Mouse (Mus musculus) layer of hippocampus, adult 2 months (tissue): ENCODE data around the gene Ndufv1. TPM values are rescaled to one million over a fixed set of nuclear protein-coding genes. Genes with fewer than 3 reads are reported as not detected.
"Not testable (repeated sequence)": the region's sequence is repeated elsewhere in the genome, so short reads cannot be mapped to it uniquely, and the experiment has no call there.

ENCODE experiments used
- DNase-seq, 2 experiments: peaks; one replicate each; pipeline ENCODE4 v3.0.0; 2022; ENCODE audit warnings: low spot score in 2 of 2
- H3K27ac ChIP-seq: fragments of 200-600 bp; 2 replicates; pipeline ENCODE4 v1.8.1; 2022
- H3K4me3 ChIP-seq: fragments of 200-600 bp; 2 replicates; pipeline ENCODE4 v1.8.1; 2022; ENCODE audit warnings: mild to moderate bottlenecking
- CTCF ChIP-seq: fragments of 200-600 bp; conservative IDR thresholded peaks from 2 replicates; pipeline ENCODE4 v1.8.1; 2022; ENCODE audit warnings: antibody characterized with exemption, mild to moderate bottlenecking, moderate library complexity
- total RNA-seq, 2 experiments: library from RNA; stranded (reverse); gene quantifications; 2 replicates each; pipeline ENCODE4 v1.2.3; 2021

The Ndufv1 gene
- total RNA-seq, 2 experiments from 2014 or later = 240 to 245 TPM

GRCm38 (mm10) chr19:3972229-3972628, 40.4 kb downstream of the Ndufv1 start, which contains the start of gene Aldh3b2:
TSS of gene Aldh3b2 (plus strand) at chr19:3972328.
- Histone ChIP-seq H3K27ac (no peak within 1 kb of the TSS), H3K4me3 (no peak within 1 kb of the TSS)
- DNase-seq = no peak
- TF ChIP-seq CTCF = no peak

- Histone ChIP-seq H3K4me3 (no peak overlapping the region), H3K27ac (no peak overlapping the region)
- no peak for DNase-seq
- no peak for TF ChIP-seq CTCF
These were observed 45.3 kb downstream of the Ndufv1 start for GRCm38 (mm10) chr19:3967258-3967657.

- peak; percentile 59 for TF ChIP-seq CTCF
- DNase-seq = no peak
- Histone ChIP-seq H3K4me3 (no peak overlapping the region), H3K27ac (no peak overlapping the region)
These were observed 46.1 kb downstream of the Ndufv1 start for GRCm38 (mm10) chr19:3966330-3967075.

GRCm38 (mm10) chr19:3964030-3964429, 48.6 kb downstream of the Ndufv1 start:
- Histone ChIP-seq H3K4me3 (no peak overlapping the region), H3K27ac (no peak overlapping the region)
- no peak for TF ChIP-seq CTCF
- no peak for DNase-seq

- TF ChIP-seq CTCF = peak; percentile 53
- H3K4me3 ChIP-seq = no peak overlapping the region
- no peak for DNase-seq
- H3K27ac ChIP-seq = no peak overlapping the region
These were observed 50.1 kb downstream of the Ndufv1 start for GRCm38 (mm10) chr19:3962469-3962868.

GRCm38 (mm10) chr19:3961805-3962204, 50.8 kb downstream of the Ndufv1 start:
- not testable (repeated sequence) for H3K4me3 ChIP-seq, DNase-seq, H3K27ac ChIP-seq

- TF ChIP-seq CTCF = no peak
- no peak for DNase-seq
- Histone ChIP-seq H3K27ac (no peak overlapping the region), H3K4me3 (no peak overlapping the region)
These were observed 52.4 kb downstream of the Ndufv1 start for GRCm38 (mm10) chr19:3960211-3960610.

- no peak for DNase-seq
- no peak for TF ChIP-seq CTCF
- H3K27ac ChIP-seq = no peak overlapping the region
- no peak overlapping the region for H3K4me3 ChIP-seq
These were observed 53.6 kb downstream of the Ndufv1 start for GRCm38 (mm10) chr19:3959030-3959429.

- peak in 1 of 2 experiments; percentile 45 for DNase-seq
- H3K4me3 ChIP-seq = no peak within 1 kb of the TSS
- H3K27ac ChIP-seq = no peak within 1 kb of the TSS
- TF ChIP-seq CTCF = no peak
These were observed 54.1 kb downstream of the Ndufv1 start, which contains the start of gene Aldh3b3 for GRCm38 (mm10) chr19:3958470-3958869. TSS of gene Aldh3b3 (plus strand) at chr19:3958645.

Other genes starting within 250 kb of the Ndufv1 start
- 10 to 100 TPM; 53.9 to 57.7 TPM for gene Kmt5b, start 245.4 kb downstream of the Ndufv1 start, total RNA-seq
- 100 to 1,000 TPM in 1 of 2 experiments, 10 to 100 TPM in 1; 87.2 to 109 TPM for gene Chka, start 161.0 kb downstream of the Ndufv1 start, total RNA-seq
- 10 to 100 TPM; 20.0 to 24.9 TPM for gene Tcirg1, start 105.7 kb downstream of the Ndufv1 start, total RNA-seq
- gene Ndufs8, start 100.0 kb downstream of the Ndufv1 start, total RNA-seq = 100 to 1,000 TPM; 125 to 142 TPM
- 1 to 10 TPM; 2.2 to 2.4 TPM for gene Aldh3b1, start 83.0 kb downstream of the Ndufv1 start, total RNA-seq
- gene Unc93b1, start 77.6 kb downstream of the Ndufv1 start, total RNA-seq = 10 to 100 TPM; 11.4 to 16.1 TPM
- not detected for gene Aldh3b3, start 54.2 kb downstream of the Ndufv1 start, total RNA-seq
- under 1 TPM; 0.64 to 0.90 TPM for gene Aldh3b2, start 40.5 kb downstream of the Ndufv1 start, total RNA-seq
- gene Acy3, start 26.2 kb downstream of the Ndufv1 start, total RNA-seq = 1 to 10 TPM; 2.3 to 2.7 TPM
- gene Tbx10, start 20.1 kb downstream of the Ndufv1 start, total RNA-seq = not detected
- 10 to 100 TPM; 10.2 to 10.7 TPM for gene Nudt8, start 12.2 kb downstream of the Ndufv1 start, total RNA-seq
- gene Gm49405, start 12.2 kb downstream of the Ndufv1 start, total RNA-seq = 1 to 10 TPM; 1.3 to 1.4 TPM
- 1 to 10 TPM; 3.2 TPM for gene Doc2g, start 9.5 kb downstream of the Ndufv1 start, total RNA-seq
- gene Gstp1, start 25.2 kb upstream of the Ndufv1 start, total RNA-seq = 100 to 1,000 TPM; 395 to 398 TPM
- 10 to 100 TPM; 46.2 to 49.4 TPM for gene Gstp2, start 33.2 kb upstream of the Ndufv1 start, total RNA-seq
- gene Gstp3, start 46.8 kb upstream of the Ndufv1 start, total RNA-seq = not detected
- gene Cabp2, start 68.8 kb upstream of the Ndufv1 start, total RNA-seq = not detected
- 10 to 100 TPM; 29.5 to 33.9 TPM for gene Cdk2ap2, start 84.4 kb upstream of the Ndufv1 start, total RNA-seq
- gene Pitpnm1, start 87.2 kb upstream of the Ndufv1 start, total RNA-seq = 100 to 1,000 TPM; 173 to 180 TPM
- 100 to 1,000 TPM; 111 to 123 TPM for gene Aip, start 113.1 kb upstream of the Ndufv1 start, total RNA-seq
- under 1 TPM; 0.07 to 0.08 TPM for gene Gpr152, start 127.0 kb upstream of the Ndufv1 start, total RNA-seq
- gene Cabp4, start 131.2 kb upstream of the Ndufv1 start, total RNA-seq = under 1 TPM in 1 of 2 experiments, not detected in 1; 0.17 TPM
- gene Coro1b, start 135.8 kb upstream of the Ndufv1 start, total RNA-seq = 10 to 100 TPM; 84.8 to 92.9 TPM
- 1 to 10 TPM; 1.0 to 2.5 TPM for gene Ptprcap, start 140.8 kb upstream of the Ndufv1 start, total RNA-seq
- 10 to 100 TPM; 42.5 to 47.9 TPM for gene Rps6kb2, start 150.5 kb upstream of the Ndufv1 start, total RNA-seq
- 1 to 10 TPM; 6.6 to 8.9 TPM for gene Carns1, start 162.7 kb upstream of the Ndufv1 start, total RNA-seq
- 1 to 10 TPM in 1 of 2 experiments, under 1 TPM in 1; 0.91 to 1.0 TPM for gene Tbc1d10c, start 178.5 kb upstream of the Ndufv1 start, total RNA-seq
- 100 to 1,000 TPM; 263 to 276 TPM for gene Ppp1ca, start 179.3 kb upstream of the Ndufv1 start, total RNA-seq
- 1 to 10 TPM; 8.1 to 8.7 TPM for gene Rad9a, start 188.9 kb upstream of the Ndufv1 start, total RNA-seq
- under 1 TPM; 0.61 to 0.76 TPM for gene Clcf1, start 201.4 kb upstream of the Ndufv1 start, total RNA-seq
- gene AC109138.7, start 201.6 kb upstream of the Ndufv1 start, total RNA-seq = not detected
- 10 to 100 TPM; 16.7 to 18.2 TPM for gene Pold4, start 219.1 kb upstream of the Ndufv1 start, total RNA-seq